Mouse (Mus musculus) neural tube, embryonic 15.5 days (tissue): ENCODE measurements at regions not wholly inside any gene's neighbourhood (a gene's known extent, or its start where the extent isn't known, plus 50 kb on each side); places are given as distances from the start of the nearest gene placed in this dataset.

ENCODE experiments used
- ATAC-seq: fragments of 200-750 bp; cut with Nextera tagmentation; 2 replicates; pipeline ENCODE4 v1.8.0; 2017; ENCODE audit warnings: mild to moderate bottlenecking, moderate TSS enrichment, moderate library complexity; ENCODE audit not compliant: low FRiP score
- H3K27ac ChIP-seq: fragments of 300-500 bp; sonication (generic); replicated peaks from 2 replicates; pipeline ENCODE4 v1.5.1; 2015; ENCODE audit warnings: mild to moderate bottlenecking, inconsistent platforms
- H3K27me3 ChIP-seq: fragments of 300-500 bp; sonication (generic); replicated peaks from 2 replicates; pipeline ENCODE4 v1.6.1; 2015; ENCODE audit warnings: inconsistent platforms
- H3K36me3 ChIP-seq: fragments of 300-500 bp; sonication (generic); 2 replicates; pipeline ENCODE4 v1.6.1; 2015; ENCODE audit warnings: inconsistent platforms
- H3K4me1 ChIP-seq: fragments of 300-500 bp; sonication (generic); 2 replicates; pipeline ENCODE4 v1.6.1; 2015; ENCODE audit warnings: inconsistent platforms
- H3K4me2 ChIP-seq: fragments of 300-500 bp; sonication (generic); 2 replicates; pipeline ENCODE4 v1.6.1; 2015; ENCODE audit warnings: inconsistent platforms, mild to moderate bottlenecking, moderate library complexity
- H3K4me3 ChIP-seq: fragments of 300-500 bp; sonication (generic); replicated peaks from 2 replicates; pipeline ENCODE4 v1.5.1; 2015; ENCODE audit warnings: mild to moderate bottlenecking, inconsistent platforms
- H3K9ac ChIP-seq: fragments of 300-500 bp; sonication (generic); replicated peaks from 2 replicates; pipeline ENCODE4 v1.6.1; 2015; ENCODE audit warnings: mild to moderate bottlenecking, inconsistent platforms
- H3K9me3 ChIP-seq: fragments of 300-500 bp; sonication (generic); replicated peaks from 2 replicates; pipeline ENCODE4 v1.6.1; 2016; ENCODE audit warnings: inconsistent platforms
- WGBS: fragments of 180-500 bp; shearing (Covaris S2); methylation state at CpG from one replicate; pipeline ENCODE4 v1.1.7; 2015; ENCODE audit warnings: mixed read lengths; 5-methylcytosine and 5-hydroxymethylcytosine counted together

- no peak overlapping the region for H3K4me3 ChIP-seq
- H3K27ac ChIP-seq, result no peak overlapping the region
- no peak for ATAC-seq
- no peak overlapping the region for H3K9ac ChIP-seq
- no peaks in the 10 kb centered on the region for H3K36me3 ChIP-seq
- no peaks in the 10 kb centered on the region for H3K4me1 ChIP-seq
- no peak overlapping the region for H3K4me2 ChIP-seq
- H3K27me3 ChIP-seq, result no peaks in the 10 kb centered on the region
- WGBS, result 57% methylated on average over 11 of the region's 11 CpGs
- no peaks in the 10 kb centered on the region for H3K9me3 ChIP-seq
Measured at GRCm38 (mm10) chr1:35846224-35846936, 221.8 kb upstream of the Hs6st1 start.

- Histone ChIP-seq H3K9me3 (no peaks in the 10 kb centered on the region), H3K27ac (no peak overlapping the region), H3K27me3 (no peaks in the 10 kb centered on the region), H3K4me2 (no peak overlapping the region), H3K4me3 (no peak overlapping the region), H3K4me1 (no peaks in the 10 kb centered on the region), H3K36me3 (no peaks in the 10 kb centered on the region), H3K9ac (no peak overlapping the region)
- WGBS, result 90% methylated on average over 12 of the region's 12 CpGs
- no peak for ATAC-seq
Measured at GRCm38 (mm10) chr1:35848160-35848954, 219.8 kb upstream of the Hs6st1 start.

- ATAC-seq, result no peak
- Histone ChIP-seq H3K27me3 (no peaks in the 10 kb centered on the region), H3K9me3 (no peaks in the 10 kb centered on the region), H3K4me2 (peak overlapping the region; percentile 19), H3K9ac (no peak overlapping the region), H3K36me3 (no peaks in the 10 kb centered on the region), H3K27ac (no peak overlapping the region), H3K4me1 (no peaks in the 10 kb centered on the region), H3K4me3 (no peak overlapping the region)
- 76% methylated on average over 11 of the region's 11 CpGs for WGBS
Measured at GRCm38 (mm10) chr1:35849406-35850190, 218.6 kb upstream of the Hs6st1 start.

- H3K9me3 ChIP-seq, result no peaks in the 10 kb centered on the region
- no peak for ATAC-seq
Measured at GRCm38 (mm10) chr1:35850191-35850545, 218.0 kb upstream of the Hs6st1 start.

GRCm38 (mm10) chr1:35850566-35851085, 217.6 kb upstream of the Hs6st1 start:
- no peak overlapping the region for H3K4me2 ChIP-seq
- H3K27ac ChIP-seq, result no peak overlapping the region
- no peaks in the 10 kb centered on the region for H3K36me3 ChIP-seq
- H3K4me1 ChIP-seq, result 0 out of 2 replicates have a peak, but pooled peaks cover 2% of the 10 kb centered on the region
- no peak for ATAC-seq
- no peaks in the 10 kb centered on the region for H3K27me3 ChIP-seq
- H3K9ac ChIP-seq, result no peak overlapping the region
- no peaks in the 10 kb centered on the region for H3K9me3 ChIP-seq
- H3K4me3 ChIP-seq, result no peak overlapping the region
- 65% methylated on average over 9 of the region's 9 CpGs for WGBS

More at GRCm38 (mm10) chr1:35850191-35850545, 218.0 kb upstream of the Hs6st1 start:
- WGBS, result 77% methylated on average over 8 of the region's 8 CpGs
- H3K4me1 ChIP-seq, result no peaks in the 10 kb centered on the region
- no peaks in the 10 kb centered on the region for H3K27me3 ChIP-seq
- H3K27ac ChIP-seq, result no peak overlapping the region
- no peak overlapping the region for H3K4me3 ChIP-seq
- peak overlapping the region; percentile 19 for H3K4me2 ChIP-seq
- no peak overlapping the region for H3K9ac ChIP-seq
- H3K36me3 ChIP-seq, result no peaks in the 10 kb centered on the region

GRCm38 (mm10) chr1:35851681-35852409, 216.4 kb upstream of the Hs6st1 start:
- H3K4me1 ChIP-seq, result 0 out of 2 replicates have a peak, but pooled peaks cover 6% of the 10 kb centered on the region
- 98% methylated on average over 4 of the region's 4 CpGs for WGBS
- ATAC-seq, result no peak

GRCm38 (mm10) chr1:35853018-35853417, 215.2 kb upstream of the Hs6st1 start:
- no peaks in the 10 kb centered on the region for H3K27me3 ChIP-seq
- H3K36me3 ChIP-seq, result no peaks in the 10 kb centered on the region
- no peaks in the 10 kb centered on the region for H3K9me3 ChIP-seq
- no peak overlapping the region for H3K4me3 ChIP-seq
- 0 out of 2 replicates have a peak, but pooled peaks cover 6% of the 10 kb centered on the region for H3K4me1 ChIP-seq
- WGBS, result 94% methylated on average over 1 of the region's 1 CpGs
- ATAC-seq, result no peak
- H3K4me2 ChIP-seq, result no peak overlapping the region
- no peak overlapping the region for H3K9ac ChIP-seq
- H3K27ac ChIP-seq, result no peak overlapping the region

More at GRCm38 (mm10) chr1:35851681-35852409, 216.4 kb upstream of the Hs6st1 start:
- H3K4me2 ChIP-seq, result no peak overlapping the region
- H3K9ac ChIP-seq, result no peak overlapping the region
- H3K36me3 ChIP-seq, result no peaks in the 10 kb centered on the region
- no peak overlapping the region for H3K4me3 ChIP-seq
- no peak overlapping the region for H3K27ac ChIP-seq
- no peaks in the 10 kb centered on the region for H3K9me3 ChIP-seq
- no peaks in the 10 kb centered on the region for H3K27me3 ChIP-seq

GRCm38 (mm10) chr1:35855650-35856049, 212.6 kb upstream of the Hs6st1 start:
- Histone ChIP-seq H3K27me3 (no peaks in the 10 kb centered on the region), H3K36me3 (no peaks in the 10 kb centered on the region), H3K4me3 (no peak overlapping the region), H3K27ac (no peak overlapping the region), H3K9me3 (no peaks in the 10 kb centered on the region), H3K4me1 (0 out of 2 replicates have a peak, but pooled peaks cover 6% of the 10 kb centered on the region), H3K4me2 (no peak overlapping the region), H3K9ac (no peak overlapping the region)
- ATAC-seq, result no peak
- WGBS, result 66% methylated on average over 4 of the region's 4 CpGs

GRCm38 (mm10) chr1:35858342-35858741, 209.9 kb upstream of the Hs6st1 start:
- no peak overlapping the region for H3K9ac ChIP-seq
- WGBS, result 77% methylated on average over 3 of the region's 3 CpGs
- H3K27me3 ChIP-seq, result no peaks in the 10 kb centered on the region
- no peak overlapping the region for H3K4me2 ChIP-seq
- no peak overlapping the region for H3K27ac ChIP-seq
- H3K4me3 ChIP-seq, result no peak overlapping the region
- no peak for ATAC-seq
- H3K9me3 ChIP-seq, result no peaks in the 10 kb centered on the region
- 0 out of 2 replicates have a peak, but pooled peaks cover 6% of the 10 kb centered on the region for H3K4me1 ChIP-seq
- no peaks in the 10 kb centered on the region for H3K36me3 ChIP-seq

GRCm38 (mm10) chr1:35860779-35861178, 207.4 kb upstream of the Hs6st1 start:
- H3K36me3 ChIP-seq, result no peaks in the 10 kb centered on the region
- no peak overlapping the region for H3K4me2 ChIP-seq
- no peak overlapping the region for H3K27ac ChIP-seq
- WGBS, result 91% methylated on average over 5 of the region's 5 CpGs
- H3K27me3 ChIP-seq, result no peaks in the 10 kb centered on the region
- H3K4me1 ChIP-seq, result 0 out of 2 replicates have a peak, but pooled peaks cover 3% of the 10 kb centered on the region
- H3K4me3 ChIP-seq, result no peak overlapping the region
- H3K9me3 ChIP-seq, result no peaks in the 10 kb centered on the region
- ATAC-seq, result no peak
- H3K9ac ChIP-seq, result no peak overlapping the region

GRCm38 (mm10) chr1:35862196-35862595, 206.0 kb upstream of the Hs6st1 start:
- ATAC-seq, result no peak
- H3K9ac ChIP-seq, result no peak overlapping the region
- H3K4me3 ChIP-seq, result no peak overlapping the region
- no peaks in the 10 kb centered on the region for H3K36me3 ChIP-seq
- no peaks in the 10 kb centered on the region for H3K4me1 ChIP-seq
- H3K9me3 ChIP-seq, result no peaks in the 10 kb centered on the region
- no peak overlapping the region for H3K27ac ChIP-seq
- 88% methylated on average over 5 of the region's 5 CpGs for WGBS
- H3K4me2 ChIP-seq, result no peak overlapping the region
- no peaks in the 10 kb centered on the region for H3K27me3 ChIP-seq
